Mouse (Mus musculus) heart, adult 2 months (tissue): Measurements from ENCODE around the gene Rbbp7.

Experiments used
- CTCF ChIP-seq: fragments of 200-600 bp; IDR thresholded peaks from 2 replicates; pipeline ENCODE4 v1.8.1; 2022; ENCODE audit warnings: antibody characterized with exemption, mild to moderate bottlenecking, moderate library complexity
- POLR2A ChIP-seq: fragments of 200-500 bp; IDR thresholded peaks from 2 replicates; pipeline ENCODE4 v1.6.1; 2011; ENCODE audit warnings: mild to moderate bottlenecking, low read depth, low read length, control low read depth; ENCODE audit not compliant: insufficient read depth

DNA sequence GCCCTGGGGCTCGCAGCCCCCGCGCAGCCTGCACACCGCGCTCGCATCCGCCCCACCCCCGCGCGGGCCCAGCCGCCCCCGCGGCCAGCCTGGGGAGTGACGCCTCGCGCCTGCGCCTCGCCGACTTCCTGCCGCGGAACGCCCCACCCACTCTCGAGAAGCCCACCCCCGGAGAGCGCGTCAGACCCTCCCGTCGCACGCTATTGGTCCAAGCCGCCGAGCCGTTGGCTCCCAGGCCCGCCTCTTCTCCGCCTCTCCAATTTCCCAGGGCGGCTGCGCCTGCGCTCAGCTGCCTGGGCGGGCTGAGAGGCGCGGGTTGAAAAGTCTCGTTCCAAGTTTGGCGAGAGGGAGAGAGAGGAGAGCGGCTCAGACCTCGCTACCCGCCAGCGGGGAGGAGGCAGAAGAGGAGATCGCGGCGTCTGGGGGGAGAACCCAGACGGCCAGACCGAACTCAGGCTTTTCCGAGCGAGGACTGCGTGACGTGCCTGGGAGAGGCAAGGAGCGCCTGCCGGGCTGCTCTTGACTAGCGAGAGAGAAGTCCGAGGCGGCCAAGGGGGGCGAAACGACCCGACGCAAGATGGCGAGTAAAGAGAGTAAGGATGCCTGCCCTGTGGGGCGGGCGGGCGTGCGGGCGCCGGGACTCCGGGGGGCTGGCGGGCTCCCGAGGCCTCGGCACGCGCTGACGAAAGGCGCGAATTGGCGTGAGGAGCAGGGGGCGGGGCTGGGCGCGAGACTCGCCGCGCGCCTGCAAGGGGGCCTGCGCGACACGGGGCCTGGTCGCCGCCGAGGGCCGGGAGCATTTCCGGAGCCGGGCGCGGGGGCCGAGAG, at the start of gene Rbbp7:
- TF ChIP-seq CTCF, result no peak
- peak; percentile 88 for TF ChIP-seq POLR2A
